Mouse (Mus musculus) kidney, postnatal 36 days (tissue): ENCODE data around the gene Gm17019.
"Not testable (repeated sequence)": the region's sequence is repeated elsewhere in the genome, so short reads cannot be mapped to it uniquely, and the experiment has no call there.

Experiments used
- DNase-seq, 2 experiments: peaks; one replicate each; pipeline ENCODE4 v3.0.0; 2021 to 2022; ENCODE audit warnings: mixed read lengths in 2 of 2

The Gm17019 gene

GRCm38 (mm10) chr5:15032898-15033297 is at the start of gene Gm17019:
Gm17019 (minus strand) TSS chr5:15032998.
- DNase-seq, result not testable (repeated sequence)

- DNase-seq, result not testable (repeated sequence)
These were observed 29.6 kb upstream of the Gm17019 start for GRCm38 (mm10) chr5:15062385-15062715.

- DNase-seq, result not testable (repeated sequence)
These were observed 29.0 kb upstream of the Gm17019 start for GRCm38 (mm10) chr5:15061638-15062384.

- peak; percentile 32 to 50 for DNase-seq
These were observed 21.6 kb upstream of the Gm17019 start for GRCm38 (mm10) chr5:15054151-15055025.

- not testable (repeated sequence) for DNase-seq
These were observed 20.8 kb upstream of the Gm17019 start for GRCm38 (mm10) chr5:15053606-15053962.

GRCm38 (mm10) chr5:15052945-15053605 is 20.3 kb upstream of the Gm17019 start:
- not testable (repeated sequence) for DNase-seq

- not testable (repeated sequence) for DNase-seq
These were observed 18.0 kb upstream of the Gm17019 start for GRCm38 (mm10) chr5:15050807-15051206.

GRCm38 (mm10) chr5:15044830-15045767 is 12.3 kb upstream of the Gm17019 start:
- DNase-seq, result not testable (repeated sequence)

- not testable (repeated sequence) for DNase-seq
These were observed 8.0 kb upstream of the Gm17019 start for GRCm38 (mm10) chr5:15040784-15041183.

GRCm38 (mm10) chr5:15039984-15040383 is 7.2 kb upstream of the Gm17019 start:
- not testable (repeated sequence) for DNase-seq

- DNase-seq, result peak in 1 of 2 experiments; percentile 53
These were observed 8.5 kb downstream of the Gm17019 start for GRCm38 (mm10) chr5:15024316-15024715.

- DNase-seq, result not testable (repeated sequence)
These were observed 12.7 kb downstream of the Gm17019 start for GRCm38 (mm10) chr5:15020067-15020466.

- DNase-seq, result not testable (repeated sequence)
These were observed 21.9 kb downstream of the Gm17019 start for GRCm38 (mm10) chr5:15010639-15011582.

GRCm38 (mm10) chr5:15006907-15007306 is 25.9 kb downstream of the Gm17019 start:
- not testable (repeated sequence) for DNase-seq

GRCm38 (mm10) chr5:15006288-15006687 is 26.5 kb downstream of the Gm17019 start:
- not testable (repeated sequence) for DNase-seq

GRCm38 (mm10) chr5:15005584-15005983 is 27.2 kb downstream of the Gm17019 start:
- not testable (repeated sequence) for DNase-seq

- DNase-seq, result not testable (repeated sequence)
These were observed 27.9 kb downstream of the Gm17019 start for GRCm38 (mm10) chr5:15004569-15005562.

- not testable (repeated sequence) for DNase-seq
These were observed 34.7 kb downstream of the Gm17019 start for GRCm38 (mm10) chr5:14998077-14998476.

- DNase-seq, result peak; percentile 62 to 69
These were observed 35.2 kb downstream of the Gm17019 start for GRCm38 (mm10) chr5:14997556-14997955.
